Mouse (Mus musculus): Measurements from ENCODE around the gene Cecr2. TPM values are rescaled to one million over a fixed set of nuclear protein-coding genes. Genes with fewer than 3 reads are reported as not detected.

Cecr2 gene
- polyA plus RNA-seq (2016; fragmentation: Nextera tagmentation; extraction: Ambion mirVana) = 6.2 and 8.5 TPM in 2 replicates

- Histone ChIP-seq H3K4me2 (peak within 1 kb of the TSS; percentile 95), H3K9ac (replicated peaks) (peak within 1 kb of the TSS; percentile 92), H3K4me1 (replicated peaks) (peaks cover 15% of the 10 kb centered on the region), H3K4me3 (replicated peaks) (peak within 1 kb of the TSS; percentile 91), H3K9me3 (no peaks in the 10 kb centered on the region), H3K27ac (peak within 1 kb of the TSS; percentile 99), H3K36me3 (no peaks in the 10 kb centered on the region), H3K27me3 (peaks cover 4% of the 10 kb centered on the region; the same call in 1 of the 2 replicates)
- peak; percentile 87 for ATAC-seq (ENCODE audit: insufficient number of reproducible peaks, insufficient read depth, low FRiP score, low TSS enrichment, low read depth)
- under 1% methylated on average over 90 of the region's 127 CpGs for WGBS
These were observed at the start of gene Cecr2 for GRCm38 (mm10) chr6:120665816-120666760. Gene Cecr2, plus strand, starts transcription at chr6:120666369.

- no peak overlapping the region for H3K27ac ChIP-seq
- no peak overlapping the region for H3K4me3 ChIP-seq (replicated peaks)
- H3K36me3 ChIP-seq = no peaks in the 10 kb centered on the region
- H3K9ac ChIP-seq (replicated peaks) = no peak overlapping the region
- H3K4me2 ChIP-seq = no peak overlapping the region
- no peaks in the 10 kb centered on the region for H3K9me3 ChIP-seq
- ATAC-seq (ENCODE audit: insufficient number of reproducible peaks, insufficient read depth, low FRiP score, low TSS enrichment, low read depth) = no peak
- H3K4me1 ChIP-seq (replicated peaks) = no peaks in the 10 kb centered on the region
- 79% methylated on average over 5 of the region's 5 CpGs for WGBS
- no peaks in the 10 kb centered on the region for H3K27me3 ChIP-seq
These were observed 48.6 kb upstream of the Cecr2 start for GRCm38 (mm10) chr6:120617586-120617985.

DNA sequence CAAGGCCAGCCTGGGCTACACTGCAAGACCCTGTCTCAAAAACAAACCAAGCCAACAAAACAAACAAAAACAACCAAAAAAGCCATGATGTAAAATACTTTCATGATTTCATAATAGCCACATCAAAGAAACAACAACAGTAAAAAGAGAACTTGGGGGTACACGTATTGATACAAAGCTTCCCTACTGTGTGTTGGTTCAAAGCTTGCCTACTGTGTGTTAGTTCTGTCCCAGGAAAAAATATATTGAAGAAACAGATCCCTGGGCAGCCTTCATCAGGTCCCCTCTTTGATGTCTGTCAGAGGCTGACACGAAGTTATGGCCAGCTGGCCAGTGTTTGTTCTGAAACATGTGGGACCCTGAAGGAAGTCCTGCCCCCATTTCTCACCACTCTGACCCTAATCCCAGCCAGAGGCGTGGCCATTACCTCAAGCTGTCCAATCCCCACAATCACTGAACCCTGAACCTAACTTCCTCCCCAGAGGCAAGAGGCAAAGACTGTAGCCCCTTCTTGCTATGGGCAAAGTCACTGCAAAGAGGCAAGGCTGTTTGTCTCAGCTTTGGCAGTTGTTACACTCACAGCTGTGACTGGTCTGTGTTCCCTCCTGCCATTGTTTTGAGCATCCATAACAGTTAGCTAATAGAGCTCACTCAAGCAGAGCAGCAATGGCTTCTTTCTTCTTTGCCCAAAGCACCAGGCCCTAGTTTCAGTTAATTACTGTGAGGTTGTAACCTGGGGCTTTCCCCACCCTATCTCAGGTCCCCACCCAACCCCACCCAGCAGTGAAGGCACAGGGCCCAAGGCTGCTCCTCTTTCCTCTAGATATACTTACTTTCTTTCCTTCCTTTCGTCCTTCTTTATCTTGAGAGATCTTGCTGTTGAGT lies 47.4 kb upstream of the Cecr2 start:
- H3K9ac ChIP-seq (replicated peaks) = no peak overlapping the region
- no peaks in the 10 kb centered on the region for H3K36me3 ChIP-seq
- H3K4me2 ChIP-seq = no peak overlapping the region
- ATAC-seq (ENCODE audit: insufficient number of reproducible peaks, insufficient read depth, low FRiP score, low TSS enrichment, low read depth) = no peak
- H3K4me3 ChIP-seq (replicated peaks) = no peak overlapping the region
- WGBS = 61% methylated on average over 4 of the region's 4 CpGs
- no peaks in the 10 kb centered on the region for H3K9me3 ChIP-seq
- no peaks in the 10 kb centered on the region for H3K27me3 ChIP-seq
- no peak overlapping the region for H3K27ac ChIP-seq
- no peaks in the 10 kb centered on the region for H3K4me1 ChIP-seq (replicated peaks)

GRCm38 (mm10) chr6:120620193-120620592 lies 46.0 kb upstream of the Cecr2 start:
- Histone ChIP-seq H3K27me3 (no peaks in the 10 kb centered on the region), H3K36me3 (no peaks in the 10 kb centered on the region), H3K4me2 (no peak overlapping the region), H3K27ac (no peak overlapping the region), H3K9ac (replicated peaks) (no peak overlapping the region), H3K4me3 (replicated peaks) (no peak overlapping the region), H3K4me1 (replicated peaks) (no peaks in the 10 kb centered on the region), H3K9me3 (no peaks in the 10 kb centered on the region)
- no peak for ATAC-seq (ENCODE audit: insufficient number of reproducible peaks, insufficient read depth, low FRiP score, low TSS enrichment, low read depth)
- WGBS = 85% methylated on average over 3 of the region's 3 CpGs

GRCm38 (mm10) chr6:120625081-120625480 lies 41.1 kb upstream of the Cecr2 start:
- no peaks in the 10 kb centered on the region for H3K27me3 ChIP-seq
- no peak overlapping the region for H3K4me3 ChIP-seq (replicated peaks)
- H3K36me3 ChIP-seq = no peaks in the 10 kb centered on the region
- no peak overlapping the region for H3K27ac ChIP-seq
- no peaks in the 10 kb centered on the region for H3K4me1 ChIP-seq (replicated peaks)
- H3K9me3 ChIP-seq = no peaks in the 10 kb centered on the region
- no peak for ATAC-seq (ENCODE audit: insufficient number of reproducible peaks, insufficient read depth, low FRiP score, low TSS enrichment, low read depth)
- no peak overlapping the region for H3K9ac ChIP-seq (replicated peaks)
- WGBS = 57% methylated on average over 8 of the region's 8 CpGs
- no peak overlapping the region for H3K4me2 ChIP-seq

- Histone ChIP-seq H3K4me1 (replicated peaks) (no peaks in the 10 kb centered on the region), H3K27me3 (no peaks in the 10 kb centered on the region), H3K9ac (replicated peaks) (no peak overlapping the region), H3K4me2 (no peak overlapping the region), H3K27ac (no peak overlapping the region), H3K9me3 (no peaks in the 10 kb centered on the region), H3K36me3 (no peaks in the 10 kb centered on the region), H3K4me3 (replicated peaks) (no peak overlapping the region)
- 68% methylated on average over 2 of the region's 2 CpGs for WGBS
- no peak for ATAC-seq (ENCODE audit: insufficient number of reproducible peaks, insufficient read depth, low FRiP score, low TSS enrichment, low read depth)
These were observed 39.1 kb upstream of the Cecr2 start for GRCm38 (mm10) chr6:120627096-120627495.

GRCm38 (mm10) chr6:120628963-120629362 lies 37.2 kb upstream of the Cecr2 start:
- no peaks in the 10 kb centered on the region for H3K36me3 ChIP-seq
- no peak overlapping the region for H3K9ac ChIP-seq (replicated peaks)
- no peaks in the 10 kb centered on the region for H3K4me1 ChIP-seq (replicated peaks)
- no peaks in the 10 kb centered on the region for H3K27me3 ChIP-seq
- no peak for ATAC-seq (ENCODE audit: insufficient number of reproducible peaks, insufficient read depth, low FRiP score, low TSS enrichment, low read depth)
- H3K4me2 ChIP-seq = no peak overlapping the region
- no peak overlapping the region for H3K27ac ChIP-seq
- H3K4me3 ChIP-seq (replicated peaks) = no peak overlapping the region
- H3K9me3 ChIP-seq = no peaks in the 10 kb centered on the region
- WGBS = 86% methylated on average over 2 of the region's 2 CpGs

GRCm38 (mm10) chr6:120635391-120636028 lies 30.7 kb upstream of the Cecr2 start:
- Histone ChIP-seq H3K4me3 (replicated peaks) (no peak overlapping the region), H3K9ac (replicated peaks) (no peak overlapping the region), H3K4me2 (no peak overlapping the region), H3K4me1 (replicated peaks) (no peaks in the 10 kb centered on the region), H3K9me3 (no peaks in the 10 kb centered on the region), H3K27me3 (no peaks in the 10 kb centered on the region), H3K27ac (no peak overlapping the region), H3K36me3 (no peaks in the 10 kb centered on the region)
- ATAC-seq (ENCODE audit: insufficient number of reproducible peaks, insufficient read depth, low FRiP score, low TSS enrichment, low read depth) = no peak
- 92% methylated on average over 8 of the region's 8 CpGs for WGBS

- no peaks in the 10 kb centered on the region for H3K9me3 ChIP-seq
- no peak overlapping the region for H3K4me2 ChIP-seq
- no peak overlapping the region for H3K27ac ChIP-seq
- H3K27me3 ChIP-seq = no peaks in the 10 kb centered on the region
- ATAC-seq (ENCODE audit: insufficient number of reproducible peaks, insufficient read depth, low FRiP score, low TSS enrichment, low read depth) = no peak
- H3K36me3 ChIP-seq = no peaks in the 10 kb centered on the region
- peaks cover 5% of the 10 kb centered on the region; the same call in 1 of the 2 replicates for H3K4me1 ChIP-seq (replicated peaks)
- H3K4me3 ChIP-seq (replicated peaks) = no peak overlapping the region
- no peak overlapping the region for H3K9ac ChIP-seq (replicated peaks)
- 33% methylated on average over 4 of the region's 4 CpGs for WGBS
These were observed 26.6 kb upstream of the Cecr2 start for GRCm38 (mm10) chr6:120639547-120639946.

DNA sequence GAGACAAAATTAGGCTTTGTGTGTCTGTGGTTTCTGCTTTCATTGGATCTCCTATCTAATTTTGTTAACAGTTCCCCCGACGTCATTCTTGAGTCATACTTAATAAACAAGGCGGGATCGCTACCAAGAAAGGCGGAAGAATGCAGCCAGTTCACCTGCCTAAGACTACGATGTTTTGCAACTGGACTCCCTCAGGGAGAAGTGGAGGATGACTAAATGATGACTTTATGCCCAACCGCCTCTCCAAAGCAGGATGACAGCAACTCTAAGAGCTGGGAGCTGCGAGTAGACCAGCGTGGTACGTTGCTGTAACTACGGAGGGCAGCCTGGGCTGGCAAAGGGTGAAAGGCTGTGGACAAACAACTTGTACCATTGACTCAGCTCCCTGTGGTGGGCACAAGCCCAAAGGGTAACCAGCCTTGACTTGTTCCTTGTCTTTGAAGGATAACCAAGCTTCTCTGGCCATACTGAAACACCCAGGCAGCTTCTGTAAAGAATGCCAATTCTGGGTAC lies 24.2 kb upstream of the Cecr2 start:
- Histone ChIP-seq H3K4me1 (replicated peaks) (peaks cover 8% of the 10 kb centered on the region; the same call in 1 of the 2 replicates), H3K27me3 (no peaks in the 10 kb centered on the region), H3K4me2 (no peak overlapping the region), H3K9me3 (no peaks in the 10 kb centered on the region), H3K27ac (no peak overlapping the region), H3K9ac (replicated peaks) (no peak overlapping the region), H3K4me3 (replicated peaks) (no peak overlapping the region), H3K36me3 (no peaks in the 10 kb centered on the region)
- ATAC-seq (ENCODE audit: insufficient number of reproducible peaks, insufficient read depth, low FRiP score, low TSS enrichment, low read depth) = no peak
- WGBS = 88% methylated on average over 11 of the region's 11 CpGs

All from limb, embryonic 12.5 days (tissue).